Mouse (Mus musculus): ENCODE measurements around the gene Smim6. TPM values are rescaled to one million over a fixed set of nuclear protein-coding genes. Genes with fewer than 3 reads are reported as not detected.
A peak's percentile ranks its signal among the peaks of the same experiment; 100 is the strongest.

Smim6 gene
- polyA plus RNA-seq, 1 experiment from 2014 or later: 1.4 TPM

- Histone ChIP-seq H3K4me3 (ENCODE audit: low read depth, low read length) (no peak overlapping the region), H3K36me3 (ENCODE audit: control insufficient read depth, insufficient read depth, low read length) (peaks cover 45% of the 10 kb centered on the region), H3K27me3 (replicated peaks; ENCODE audit: control insufficient read depth, insufficient read depth, low read length) (no peaks in the 10 kb centered on the region), H3K9me3 (ENCODE audit: control insufficient read depth, low read length) (no peaks in the 10 kb centered on the region), H3K27ac (replicated peaks; ENCODE audit: low read depth, low read length) (no peak overlapping the region), H3K9ac (ENCODE audit: low read depth, low read length) (no peak overlapping the region), H3K4me2 (ENCODE audit: low read depth, low read length) (no peak overlapping the region), H3K4me1 (ENCODE audit: control insufficient read depth, insufficient read depth, low read length) (peaks cover 4% of the 10 kb centered on the region)
- ATAC-seq (ENCODE audit: low read depth): no peak
- WGBS: 71% methylated on average over 12 of the region's 14 CpGs
- DNase-seq (ENCODE audit: low spot score): peak; percentile 23
These were observed 16.9 kb upstream of the Smim6 start for GRCm38 (mm10) chr11:115894755-115895520.

- H3K9ac ChIP-seq (ENCODE audit: low read depth, low read length): no peak overlapping the region
- H3K27ac ChIP-seq (replicated peaks; ENCODE audit: low read depth, low read length): no peak overlapping the region
- H3K27me3 ChIP-seq (replicated peaks; ENCODE audit: control insufficient read depth, insufficient read depth, low read length): no peaks in the 10 kb centered on the region
- H3K36me3 ChIP-seq (ENCODE audit: control insufficient read depth, insufficient read depth, low read length): peaks cover 33% of the 10 kb centered on the region
- 83% methylated on average over 7 of the region's 7 CpGs for WGBS
- no peaks in the 10 kb centered on the region for H3K9me3 ChIP-seq (ENCODE audit: control insufficient read depth, low read length)
- peaks cover 27% of the 10 kb centered on the region for H3K4me1 ChIP-seq (ENCODE audit: control insufficient read depth, insufficient read depth, low read length)
- DNase-seq (ENCODE audit: low spot score) (no peak), ATAC-seq (ENCODE audit: low read depth) (no peak)
- H3K4me2 ChIP-seq (ENCODE audit: low read depth, low read length): no peak overlapping the region
- no peak overlapping the region for H3K4me3 ChIP-seq (ENCODE audit: low read depth, low read length)
These were observed 13.4 kb upstream of the Smim6 start for GRCm38 (mm10) chr11:115898446-115898845.

GRCm38 (mm10) chr11:115898886-115899285 lies 12.9 kb upstream of the Smim6 start:
- peak; percentile 31 for DNase-seq (ENCODE audit: low spot score)
- H3K4me1 ChIP-seq (ENCODE audit: control insufficient read depth, insufficient read depth, low read length): peaks cover 31% of the 10 kb centered on the region
- H3K27ac ChIP-seq (replicated peaks; ENCODE audit: low read depth, low read length): no peak overlapping the region

GRCm38 (mm10) chr11:115899486-115900266 lies 12.1 kb upstream of the Smim6 start, which contains the start of gene Smim5:
Gene Smim5, plus strand, starts transcription at chr11:115899966.
- H3K9ac ChIP-seq (ENCODE audit: low read depth, low read length): 0 out of 2 replicates have a peak within 1 kb of the TSS, but pooled peaks have one; percentile 14
- peak within 1 kb of the TSS; percentile 0; the same call in 1 of the 2 replicates for H3K4me2 ChIP-seq (ENCODE audit: low read depth, low read length)
- H3K4me3 ChIP-seq (ENCODE audit: low read depth, low read length): no peak within 1 kb of the TSS
- ATAC-seq (ENCODE audit: low read depth): peak; percentile 59
- peak within 1 kb of the TSS; percentile 54 for H3K27ac ChIP-seq (replicated peaks; ENCODE audit: low read depth, low read length)
- H3K9me3 ChIP-seq (ENCODE audit: control insufficient read depth, low read length): no peaks in the 10 kb centered on the region
- H3K27me3 ChIP-seq (replicated peaks; ENCODE audit: control insufficient read depth, insufficient read depth, low read length): no peaks in the 10 kb centered on the region
- peaks cover 36% of the 10 kb centered on the region for H3K4me1 ChIP-seq (ENCODE audit: control insufficient read depth, insufficient read depth, low read length)
- peak; percentile 90 for DNase-seq (ENCODE audit: low spot score)
- H3K36me3 ChIP-seq (ENCODE audit: control insufficient read depth, insufficient read depth, low read length): peaks cover 21% of the 10 kb centered on the region
- 21% methylated on average over 16 of the region's 16 CpGs for WGBS

More at GRCm38 (mm10) chr11:115898886-115899285, 12.9 kb upstream of the Smim6 start:
- H3K36me3 ChIP-seq (ENCODE audit: control insufficient read depth, insufficient read depth, low read length): peaks cover 29% of the 10 kb centered on the region
- H3K4me2 ChIP-seq (ENCODE audit: low read depth, low read length): no peak overlapping the region
- H3K9ac ChIP-seq (ENCODE audit: low read depth, low read length): no peak overlapping the region
- H3K9me3 ChIP-seq (ENCODE audit: control insufficient read depth, low read length): no peaks in the 10 kb centered on the region
- ATAC-seq (ENCODE audit: low read depth): no peak
- no peak overlapping the region for H3K4me3 ChIP-seq (ENCODE audit: low read depth, low read length)
- 10% methylated on average over 3 of the region's 4 CpGs for WGBS
- H3K27me3 ChIP-seq (replicated peaks; ENCODE audit: control insufficient read depth, insufficient read depth, low read length): no peaks in the 10 kb centered on the region

GRCm38 (mm10) chr11:115900561-115901337 lies 11.1 kb upstream of the Smim6 start:
- H3K27me3 ChIP-seq (replicated peaks; ENCODE audit: control insufficient read depth, insufficient read depth, low read length): no peaks in the 10 kb centered on the region
- no peak for ATAC-seq (ENCODE audit: low read depth)
- peak overlapping the region; percentile 19; the same call in 1 of the 2 replicates for H3K9ac ChIP-seq (ENCODE audit: low read depth, low read length)
- H3K4me1 ChIP-seq (ENCODE audit: control insufficient read depth, insufficient read depth, low read length): peaks cover 36% of the 10 kb centered on the region
- DNase-seq (ENCODE audit: low spot score): no peak
- H3K36me3 ChIP-seq (ENCODE audit: control insufficient read depth, insufficient read depth, low read length): 0 out of 2 replicates have a peak, but pooled peaks cover 13% of the 10 kb centered on the region
- 69% methylated on average over 8 of the region's 8 CpGs for WGBS
- H3K27ac ChIP-seq (replicated peaks; ENCODE audit: low read depth, low read length): no peak overlapping the region; the same call in 1 of the 2 replicates
- no peaks in the 10 kb centered on the region for H3K9me3 ChIP-seq (ENCODE audit: control insufficient read depth, low read length)
- H3K4me3 ChIP-seq (ENCODE audit: low read depth, low read length): no peak overlapping the region
- peak overlapping the region; percentile 0; the same call in 1 of the 2 replicates for H3K4me2 ChIP-seq (ENCODE audit: low read depth, low read length)

- Histone ChIP-seq H3K9me3 (ENCODE audit: control insufficient read depth, low read length) (no peaks in the 10 kb centered on the region), H3K4me2 (ENCODE audit: low read depth, low read length) (no peak overlapping the region), H3K4me1 (ENCODE audit: control insufficient read depth, insufficient read depth, low read length) (peaks cover 36% of the 10 kb centered on the region), H3K4me3 (ENCODE audit: low read depth, low read length) (no peak overlapping the region), H3K36me3 (ENCODE audit: control insufficient read depth, insufficient read depth, low read length) (0 out of 2 replicates have a peak, but pooled peaks cover 5% of the 10 kb centered on the region), H3K9ac (ENCODE audit: low read depth, low read length) (peak overlapping the region; percentile 19; the same call in 1 of the 2 replicates), H3K27ac (replicated peaks; ENCODE audit: low read depth, low read length) (no peak overlapping the region), H3K27me3 (replicated peaks; ENCODE audit: control insufficient read depth, insufficient read depth, low read length) (no peaks in the 10 kb centered on the region)
- DNase-seq (ENCODE audit: low spot score) (no peak), ATAC-seq (ENCODE audit: low read depth) (no peak)
- 87% methylated on average over 8 of the region's 9 CpGs for WGBS
These were observed 10.3 kb upstream of the Smim6 start for GRCm38 (mm10) chr11:115901338-115902161.

GRCm38 (mm10) chr11:115902177-115902576 lies 9.6 kb upstream of the Smim6 start:
- Histone ChIP-seq H3K27me3 (replicated peaks; ENCODE audit: control insufficient read depth, insufficient read depth, low read length) (no peaks in the 10 kb centered on the region), H3K4me1 (ENCODE audit: control insufficient read depth, insufficient read depth, low read length) (peaks cover 36% of the 10 kb centered on the region), H3K4me2 (ENCODE audit: low read depth, low read length) (0 out of 2 replicates have a peak overlapping the region, but pooled peaks have one; percentile 0), H3K36me3 (ENCODE audit: control insufficient read depth, insufficient read depth, low read length) (0 out of 2 replicates have a peak, but pooled peaks cover 4% of the 10 kb centered on the region), H3K9me3 (ENCODE audit: control insufficient read depth, low read length) (no peaks in the 10 kb centered on the region), H3K27ac (replicated peaks; ENCODE audit: low read depth, low read length) (no peak overlapping the region), H3K9ac (ENCODE audit: low read depth, low read length) (no peak overlapping the region), H3K4me3 (ENCODE audit: low read depth, low read length) (no peak overlapping the region)
- 58% methylated on average over 5 of the region's 5 CpGs for WGBS
- DNase-seq (ENCODE audit: low spot score): no peak
- no peak for ATAC-seq (ENCODE audit: low read depth)

Data from embryonic facial prominence, embryonic 14.5 days (tissue).